Mouse (Mus musculus) kidney, postnatal 0 days (tissue): ENCODE results near the gene Ramp2. TPM values are rescaled to one million over a fixed set of nuclear protein-coding genes. Genes with fewer than 3 reads are reported as not detected.
A peak's percentile ranks its signal among the peaks of the same experiment; 100 is the strongest.

ENCODE experiments used
- ATAC-seq: fragments of 200-750 bp; cut with Nextera tagmentation; replicated peaks from 2 replicates; pipeline ENCODE4 v1.8.0; 2017; ENCODE audit warnings: low read depth, moderate number of reproducible peaks, moderate TSS enrichment, moderate library complexity; ENCODE audit not compliant: low FRiP score
- DNase-seq: peaks from one replicate; pipeline ENCODE4 v3.0.0-alpha.2; 2016; ENCODE audit warnings: low spot score
- H3K27ac ChIP-seq: fragments of 300-500 bp; sonication (generic); 2 replicates; pipeline ENCODE4 v1.5.1; 2014; ENCODE audit warnings: mild to moderate bottlenecking
- H3K27me3 ChIP-seq: fragments of 300-500 bp; sonication (generic); 2 replicates; pipeline ENCODE4 v1.6.1; 2014; ENCODE audit warnings: low read length, mixed read lengths; ENCODE audit not compliant: insufficient read depth
- H3K36me3 ChIP-seq: fragments of 300-500 bp; sonication (generic); 2 replicates; pipeline ENCODE4 v1.6.1; 2014; ENCODE audit warnings: low read length, mixed read lengths; ENCODE audit not compliant: insufficient read depth
- H3K4me1 ChIP-seq: fragments of 300-500 bp; sonication (generic); replicated peaks from 2 replicates; pipeline ENCODE4 v1.6.1; 2014; ENCODE audit warnings: antibody characterized with exemption, low read length, mixed read lengths; ENCODE audit not compliant: insufficient read depth
- H3K4me2 ChIP-seq: fragments of 300-500 bp; sonication (generic); 2 replicates; pipeline ENCODE4 v1.6.1; 2014; ENCODE audit warnings: mild to moderate bottlenecking, low read length, moderate library complexity, mixed read lengths
- H3K4me3 ChIP-seq: fragments of 300-500 bp; sonication (generic); replicated peaks from 2 replicates; pipeline ENCODE4 v1.5.1; 2014; ENCODE audit warnings: low read depth, low read length
- H3K9ac ChIP-seq: fragments of 300-500 bp; sonication (generic); 2 replicates; pipeline ENCODE4 v1.6.1; 2014; ENCODE audit warnings: low read depth, low read length
- H3K9me3 ChIP-seq: fragments of 300-500 bp; sonication (generic); replicated peaks from 2 replicates; pipeline ENCODE4 v1.6.1; 2016; ENCODE audit warnings: low read length, inconsistent platforms, mixed read lengths
- CTCF ChIP-seq: IDR thresholded peaks from 2 replicates; pipeline ENCODE4 v1.5.1; 2016; ENCODE audit warnings: antibody characterized with exemption, low read depth, mild to moderate bottlenecking, moderate library complexity
- WGBS: fragments of 180-500 bp; shearing (Covaris S2); extraction: QIAGEN DNeasy Blood & Tissue Kit; methylation state at CpG from one replicate; pipeline ENCODE4 v1.1.7; 2014; 5-methylcytosine and 5-hydroxymethylcytosine counted together
- polyA plus RNA-seq: library from polyadenylated mRNA; unstranded; fragments of >200 nt; fragmentation: Nextera tagmentation; extraction: Ambion mirVana; gene quantifications from 2 replicates; pipeline ENCODE4 v1.2.1, GENCODE M21; 2015

Ramp2 gene
- polyA plus RNA-seq, 1 experiment from 2014 or later, result 247 TPM

- H3K27ac ChIP-seq, result peak overlapping the region; percentile 97
- no peaks in the 10 kb centered on the region for H3K27me3 ChIP-seq
- ATAC-seq, result no peak
- no peaks in the 10 kb centered on the region for H3K9me3 ChIP-seq
- no peak overlapping the region for H3K4me3 ChIP-seq
- H3K9ac ChIP-seq, result no peak overlapping the region
- WGBS, result 27% methylated on average over 8 of the region's 8 CpGs
- no peaks in the 10 kb centered on the region for H3K36me3 ChIP-seq
- no peak for TF ChIP-seq CTCF
- H3K4me1 ChIP-seq, result peaks cover 32% of the 10 kb centered on the region
- DNase-seq, result no peak
- no peak overlapping the region for H3K4me2 ChIP-seq
These were observed 16.4 kb upstream of the Ramp2 start for GRCm38 (mm10) chr11:101229361-101229900.

GRCm38 (mm10) chr11:101230061-101230511 is 15.7 kb upstream of the Ramp2 start:
- 14% methylated on average over 2 of the region's 2 CpGs for WGBS
- H3K36me3 ChIP-seq, result no peaks in the 10 kb centered on the region
- peaks cover 32% of the 10 kb centered on the region for H3K4me1 ChIP-seq
- H3K9ac ChIP-seq, result no peak overlapping the region
- no peak overlapping the region for H3K4me3 ChIP-seq
- peak overlapping the region; percentile 97 for H3K27ac ChIP-seq
- no peaks in the 10 kb centered on the region for H3K27me3 ChIP-seq
- TF ChIP-seq CTCF, result no peak
- DNase-seq (peak; percentile 57), ATAC-seq (no peak)
- H3K9me3 ChIP-seq, result no peaks in the 10 kb centered on the region
- peak overlapping the region; percentile 55 for H3K4me2 ChIP-seq

GRCm38 (mm10) chr11:101230526-101230925 is 15.3 kb upstream of the Ramp2 start:
- ATAC-seq (no peak), DNase-seq (no peak)
- H3K9ac ChIP-seq, result peak overlapping the region; percentile 41; the same call in 1 of the 2 replicates
- H3K27me3 ChIP-seq, result no peaks in the 10 kb centered on the region
- peaks cover 32% of the 10 kb centered on the region for H3K4me1 ChIP-seq
- WGBS, result 19% methylated on average over 5 of the region's 5 CpGs
- H3K9me3 ChIP-seq, result no peaks in the 10 kb centered on the region
- peak overlapping the region; percentile 97 for H3K27ac ChIP-seq
- H3K4me2 ChIP-seq, result peak overlapping the region; percentile 55
- peak overlapping the region; percentile 19; the same call in 1 of the 2 replicates for H3K4me3 ChIP-seq
- TF ChIP-seq CTCF, result no peak
- no peaks in the 10 kb centered on the region for H3K36me3 ChIP-seq

GRCm38 (mm10) chr11:101230991-101231871 is 14.6 kb upstream of the Ramp2 start:
- Histone ChIP-seq H3K36me3 (no peaks in the 10 kb centered on the region), H3K27ac (peak overlapping the region; percentile 97), H3K4me3 (peak overlapping the region; percentile 19; the same call in 1 of the 2 replicates), H3K9ac (peak overlapping the region; percentile 41), H3K27me3 (no peaks in the 10 kb centered on the region), H3K9me3 (no peaks in the 10 kb centered on the region), H3K4me1 (peaks cover 32% of the 10 kb centered on the region), H3K4me2 (peak overlapping the region; percentile 55)
- peak; percentile 89 for DNase-seq
- TF ChIP-seq CTCF, result peak; percentile 40
- 2% methylated on average over 18 of the region's 18 CpGs for WGBS
- ATAC-seq, result peak; percentile 79

GRCm38 (mm10) chr11:101232010-101232839 is 13.6 kb upstream of the Ramp2 start:
- H3K4me1 ChIP-seq, result peaks cover 29% of the 10 kb centered on the region
- H3K4me3 ChIP-seq, result peak overlapping the region; percentile 19; the same call in 1 of the 2 replicates
- H3K9ac ChIP-seq, result peak overlapping the region; percentile 41; the same call in 1 of the 2 replicates
- TF ChIP-seq CTCF, result no peak
- no peaks in the 10 kb centered on the region for H3K9me3 ChIP-seq
- H3K36me3 ChIP-seq, result no peaks in the 10 kb centered on the region
- H3K27me3 ChIP-seq, result no peaks in the 10 kb centered on the region
- H3K27ac ChIP-seq, result peak overlapping the region; percentile 97
- DNase-seq (peak; percentile 95), ATAC-seq (peak; percentile 77)
- peak overlapping the region; percentile 55 for H3K4me2 ChIP-seq
- 34% methylated on average over 6 of the region's 6 CpGs for WGBS

- peaks cover 29% of the 10 kb centered on the region for H3K4me1 ChIP-seq
These were observed 12.6 kb upstream of the Ramp2 start for GRCm38 (mm10) chr11:101233240-101233639.

More at GRCm38 (mm10) chr11:101233240-101233639, 12.6 kb upstream of the Ramp2 start:
- no peak for TF ChIP-seq CTCF
- no peaks in the 10 kb centered on the region for H3K9me3 ChIP-seq
- no peaks in the 10 kb centered on the region for H3K36me3 ChIP-seq
- WGBS, result 56% methylated on average over 1 of the region's 1 CpGs
- 0 out of 2 replicates have a peak overlapping the region, but pooled peaks have one; percentile 6 for H3K27ac ChIP-seq
- no peak for DNase-seq
- H3K4me3 ChIP-seq, result no peak overlapping the region
- no peaks in the 10 kb centered on the region for H3K27me3 ChIP-seq
- H3K9ac ChIP-seq, result no peak overlapping the region
- ATAC-seq, result no peak
- H3K4me2 ChIP-seq, result no peak overlapping the region
